Mouse (Mus musculus) hematopoietic stem cell, adult 5-6 weeks (primary cell): Measurements from ENCODE around the gene Phlpp1. TPM values are rescaled to one million over a fixed set of nuclear protein-coding genes. Genes with fewer than 3 reads are reported as not detected.
A peak's percentile ranks its signal among the peaks of the same experiment; 100 is the strongest.

Source experiments
- ATAC-seq, 2 experiments: fragments of 125-278 bp in 1 of 2; replicated peaks in 1 of 2; 2 replicates each; pipeline ENCODE4 v1.8.0; 2016 to 2017; ENCODE audit warnings: inconsistent platforms in 2 of 2, mild to moderate bottlenecking in 2 of 2, moderate number of reproducible peaks in 2 of 2, low read depth in 1 of 2, moderate TSS enrichment in 1 of 2; ENCODE audit not compliant: low FRiP score in 2 of 2, poor library complexity in 2 of 2, severe bottlenecking in 2 of 2, insufficient read depth in 1 of 2, low TSS enrichment in 1 of 2
- total RNA-seq: library from RNA; stranded (forward); fragments of 172-1452, 232-1000 nt; gene quantifications from 2 replicates; pipeline ENCODE4 v1.2.3, GENCODE M21; 2017

The Phlpp1 gene
- total RNA-seq = 8.2 and 10.7 TPM in 2 replicates

- ATAC-seq = peak; percentile 97 to 98
Measured at GRCm38 (mm10) chr1:106171241-106172220, at the start of gene Phlpp1. TSS of gene Phlpp1 (plus strand) at chr1:106171752.

GRCm38 (mm10) chr1:106126601-106127000, 45.0 kb upstream of the Phlpp1 start:
- no peak for ATAC-seq

GRCm38 (mm10) chr1:106131697-106132349, 39.7 kb upstream of the Phlpp1 start:
- peak in 1 of 2 experiments; percentile 62; a peak in 1 of 4 replicates for ATAC-seq

GRCm38 (mm10) chr1:106132350-106132700, 39.2 kb upstream of the Phlpp1 start:
- no peak for ATAC-seq

- no peak for ATAC-seq
Measured at GRCm38 (mm10) chr1:106138691-106139090, 32.9 kb upstream of the Phlpp1 start.

- ATAC-seq = no peak
Measured at GRCm38 (mm10) chr1:106139137-106139536, 32.4 kb upstream of the Phlpp1 start.

GRCm38 (mm10) chr1:106142010-106142409, 29.5 kb upstream of the Phlpp1 start:
- ATAC-seq = no peak

- no peak for ATAC-seq
Measured at GRCm38 (mm10) chr1:106144534-106144933, 27.0 kb upstream of the Phlpp1 start.

GRCm38 (mm10) chr1:106145055-106145454, 26.5 kb upstream of the Phlpp1 start:
- ATAC-seq = no peak

GRCm38 (mm10) chr1:106145565-106146190, 25.9 kb upstream of the Phlpp1 start:
- no peak for ATAC-seq

GRCm38 (mm10) chr1:106148386-106149380, 22.9 kb upstream of the Phlpp1 start:
- peak; percentile 61 to 62 for ATAC-seq

GRCm38 (mm10) chr1:106151846-106152245, 19.7 kb upstream of the Phlpp1 start:
- ATAC-seq = peak; percentile 86 to 89

GRCm38 (mm10) chr1:106152742-106153141, 18.8 kb upstream of the Phlpp1 start:
- ATAC-seq = peak; percentile 17 to 23; a peak in 2 of 4 replicates

- ATAC-seq = no peak
Measured at GRCm38 (mm10) chr1:106154590-106154989, 17.0 kb upstream of the Phlpp1 start.

GRCm38 (mm10) chr1:106155087-106155567, 16.4 kb upstream of the Phlpp1 start:
- no peak for ATAC-seq

GRCm38 (mm10) chr1:106155702-106156101, 15.8 kb upstream of the Phlpp1 start:
- no peak for ATAC-seq
